In genomic region chr13:52519425-52519824, GRCm38 (mm10) we compare ENCODE assay signal across 16 mouse cellular contexts. TPM values are rescaled to one million over a fixed set of nuclear protein-coding genes. Genes with fewer than 3 reads are reported as not detected.
A peak's percentile ranks its signal among the peaks of the same experiment; 100 is the strongest.
DNase-seq lines count a peak whose midpoint lies in the region; TF ChIP-seq lines count a peak whose summit lies in the region.
"Had no signal": no experiment of that assay in that cellular context is flagged by ENCODE, and none has a peak within 500 bp of the region (broad histone marks: within the 10 kb centered on the region; RNA-seq: fewer than 3 reads in every experiment).

No protein-coding gene starts in this region.

- TF ChIP-seq POLR2A in cerebellum, adult 2 months (IDR thresholded peaks at IDR 0.05; ENCODE audit: borderline replicate concordance, insufficient read depth, low read length): no peak

- H3K36me3 ChIP-seq in limb, embryonic 10.5 days: no peaks in the 10 kb centered on the region
- H3K36me3 ChIP-seq: forebrain, embryonic 10.5 days; hindbrain, embryonic 12.5 days; hindbrain, embryonic 15.5 days had no signal

- peak overlapping the region; percentile 12 for H3K4me3 ChIP-seq in cerebellum, adult 2 months (replicated peaks; ENCODE audit: insufficient read depth, low read depth, low read length)
- H3K4me3 ChIP-seq in limb, embryonic 10.5 days: no peak overlapping the region
- H3K4me3 ChIP-seq: forebrain, embryonic 10.5 days; forebrain, embryonic 13.5 days; heart, adult 2 months; hindbrain, embryonic 12.5 days; hindbrain, embryonic 15.5 days had no signal

- no peak for TF ChIP-seq CTCF in cerebellum, adult 2 months (IDR thresholded peaks at IDR 0.05; ENCODE audit: borderline replicate concordance, insufficient read depth, low read depth, low read length)

- 23% methylated on average over 5 of the region's 5 CpGs for WGBS in cerebellum, adult 2 months
- WGBS in limb, embryonic 10.5 days: 84% methylated on average over 5 of the region's 5 CpGs

- no peaks in the 10 kb centered on the region for H3K27me3 ChIP-seq in cerebellum, adult 2 months (ENCODE audit: control insufficient read depth, insufficient read depth, low read length)
- H3K27me3 ChIP-seq in limb, embryonic 10.5 days (ENCODE audit: low read depth, poor library complexity, severe bottlenecking): no peaks in the 10 kb centered on the region
- H3K27me3 ChIP-seq: forebrain, embryonic 13.5 days; hindbrain, embryonic 12.5 days; hindbrain, embryonic 15.5 days had no signal

- H3K27ac ChIP-seq in cerebellum, adult 2 months (ENCODE audit: insufficient read depth, low read length): peak overlapping the region; percentile 52
- H3K27ac ChIP-seq in limb, embryonic 10.5 days: no peak overlapping the region
- H3K27ac ChIP-seq: forebrain, embryonic 10.5 days; forebrain, embryonic 13.5 days; heart, adult 2 months; hindbrain, embryonic 12.5 days; hindbrain, embryonic 15.5 days had no signal

- H3K4me1 ChIP-seq in cerebellum, adult 2 months (ENCODE audit: control insufficient read depth, insufficient read depth, low read length): peaks cover 57% of the 10 kb centered on the region
- H3K4me1 ChIP-seq in limb, embryonic 10.5 days: peaks cover 13% of the 10 kb centered on the region

- no peaks in the 10 kb centered on the region for H3K9me3 ChIP-seq in limb, embryonic 10.5 days (replicated peaks)
- H3K9me3 ChIP-seq: forebrain, embryonic 10.5 days; forebrain, embryonic 13.5 days; hindbrain, embryonic 12.5 days; hindbrain, embryonic 15.5 days had no signal

- peak; percentile 57 for DNase-seq in cerebellum, adult 11-12 months
- DNase-seq in cerebellum, postnatal 10 days: no peak
- peak; percentile 64 for DNase-seq in brain, adult 2 months (ENCODE audit: low read depth, low spot score)
- peak; percentile 50 to 52 for DNase-seq in cerebellum, adult 2 months
- DNase-seq in cerebellum, postnatal 25 days: peak; percentile 42 to 43
- DNase-seq in limb, embryonic 10.5 days (ENCODE audit: low spot score): no peak
- DNase-seq: adrenal gland, adult 8-10 months; adrenal gland, postnatal 25 days; gastrocnemius, postnatal 25 days; heart, adult 2 months; kidney, adult 2 months had no signal

RNA-seq across cellular contexts. Expression of gene Diras2, which starts 11.7 kb away (rescaled TPM):
- polyA plus RNA-seq in cerebellum, adult 2 months (2012; rRNA removed): 241 and 269 TPM in 2 replicates
- polyA plus RNA-seq in limb, embryonic 10.5 days (2016; fragmentation: Nextera tagmentation; extraction: Ambion mirVana): 0.11 TPM in 2 replicates
- polyA plus RNA-seq: activated CD4-positive, CD25-positive, alpha-beta regulatory T cell, adult 4 months had no signal

Comparison
In these comparisons a context has a peak if more than half of its experiments do, and no peak if none do; other contexts are left out.
1. DNase-seq: peak in cerebellum, adult 11-12 months (single experiment), brain, adult 2 months (single experiment), cerebellum, adult 2 months (2 of 2) and cerebellum, postnatal 25 days (2 of 2); none in cerebellum, postnatal 10 days (0 of 2) and limb, embryonic 10.5 days (single experiment).
2. RNA of gene Diras2, which starts 11.7 kb away (polyA plus RNA-seq): 241 to 269 TPM in cerebellum, adult 2 months; 0.11 TPM in limb, embryonic 10.5 days; every median in the first group is over 100 times any median in the second.